Mouse (Mus musculus) liver, adult 2 months (tissue): ENCODE results near the gene Padi2.
A peak's percentile ranks its signal among the peaks of the same experiment; 100 is the strongest.

Experiments
- CTCF ChIP-seq: fragments of 200-500 bp; IDR thresholded peaks from 2 replicates; pipeline ENCODE4 v1.5.1; 2011; ENCODE audit warnings: low read depth, low read length, control low read depth
- POLR2A ChIP-seq: fragments of 200-500 bp; IDR thresholded peaks from 2 replicates; pipeline ENCODE4 v1.6.1; 2011; ENCODE audit warnings: low read length, control low read depth; ENCODE audit not compliant: insufficient read depth; ENCODE audit errors: extremely low read depth

DNA sequence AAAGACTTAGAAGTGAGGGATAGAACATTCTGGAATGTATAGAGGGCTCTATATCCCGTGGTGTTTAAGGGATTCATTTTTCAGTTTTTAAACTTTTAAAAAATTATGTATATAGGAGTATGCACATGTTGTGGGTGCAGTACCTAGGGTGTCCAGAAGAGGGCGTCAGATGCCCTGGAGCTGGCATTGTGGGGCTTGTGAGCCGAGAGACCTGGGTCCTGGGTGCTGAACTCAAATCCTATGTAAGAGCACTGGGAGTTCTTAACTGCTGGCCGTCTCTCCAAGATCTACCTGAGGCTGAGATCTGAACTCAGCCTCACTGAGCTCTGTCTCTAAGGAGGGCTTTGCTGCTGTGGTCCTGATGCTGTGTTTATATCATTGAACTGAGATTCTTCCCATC is 23.8 kb upstream of the Padi2 start:
- TF ChIP-seq CTCF: peak; percentile 27
- no peak for TF ChIP-seq POLR2A
